Mouse (Mus musculus): ENCODE data around the gene Nxn.

- TF ChIP-seq POLR2A (IDR thresholded peaks at IDR 0.05; ENCODE audit: insufficient read depth, low read length) = no peak
- no peak for TF ChIP-seq CTCF (IDR thresholded peaks at IDR 0.05; ENCODE audit: low read depth, low read length)
Measured at GRCm38 (mm10) chr11:76256129-76256528, 142.8 kb downstream of the Nxn start.

Measured in ES-Bruce4 (cell line).